ENCODE assay signal across 14 mouse cellular contexts in genomic region chr13:56006827-56007226, GRCm38 (mm10).
"Had no signal": no experiment of that assay in that cellular context is flagged by ENCODE, and none has a peak within 500 bp of the region (broad histone marks: within the 10 kb centered on the region; RNA-seq: fewer than 3 reads in every experiment).

No protein-coding gene starts in this region.

- H3K27me3 ChIP-seq: limb, embryonic 12.5 days; midbrain, embryonic 13.5 days; stomach, embryonic 15.5 days had no signal

- H3K36me3 ChIP-seq: kidney, embryonic 15.5 days; limb, embryonic 12.5 days; midbrain, embryonic 13.5 days; neural tube, embryonic 15.5 days; stomach, embryonic 15.5 days had no signal

- DNase-seq: kidney, adult 2 months; kidney, postnatal 14 days; liver; lung, adult 18-20 months; lung, postnatal 36 days; retina, postnatal 1 day; right cerebral cortex, postnatal 14 days; thymus, postnatal 4 days had no signal

- ATAC-seq: midbrain, embryonic 13.5 days had no signal

- H3K9me3 ChIP-seq: kidney, embryonic 15.5 days; limb, embryonic 12.5 days; midbrain, embryonic 13.5 days; neural tube, embryonic 15.5 days; stomach, embryonic 15.5 days had no signal

- H3K4me2 ChIP-seq: kidney, embryonic 15.5 days; limb, embryonic 12.5 days; midbrain, embryonic 13.5 days; neural tube, embryonic 15.5 days; stomach, embryonic 15.5 days had no signal

- H3K4me3 ChIP-seq: kidney, embryonic 15.5 days; limb, embryonic 12.5 days; midbrain, embryonic 13.5 days; neural tube, embryonic 15.5 days; stomach, embryonic 15.5 days had no signal

- H3K9ac ChIP-seq: kidney, embryonic 15.5 days; limb, embryonic 12.5 days; liver, embryonic 14.5 days; midbrain, embryonic 13.5 days; neural tube, embryonic 15.5 days; stomach, embryonic 15.5 days had no signal

- H3K27ac ChIP-seq: kidney, embryonic 15.5 days; limb, embryonic 12.5 days; liver, embryonic 14.5 days; midbrain, embryonic 13.5 days; neural tube, embryonic 15.5 days; stomach, embryonic 15.5 days had no signal
